Mouse (Mus musculus): ENCODE measurements around the gene Gsta3. TPM values are rescaled to one million over a fixed set of nuclear protein-coding genes. Genes with fewer than 3 reads are reported as not detected.
"Not testable (repeated sequence)": the region's sequence is repeated elsewhere in the genome, so short reads cannot be mapped to it uniquely, and the experiment has no call there.

The Gsta3 gene
- total RNA-seq, 2 experiments from 2014 or later: 0.62 to 0.83 TPM

GRCm38 (mm10) chr1:21253856-21254255, 13.5 kb downstream of the Gsta3 start:
- no peak for DNase-seq

GRCm38 (mm10) chr1:21255625-21256345, 15.4 kb downstream of the Gsta3 start:
- DNase-seq: no peak

GRCm38 (mm10) chr1:21256391-21256790, 16.0 kb downstream of the Gsta3 start:
- DNase-seq: no peak

GRCm38 (mm10) chr1:21256871-21257270, 16.5 kb downstream of the Gsta3 start:
- no peak for DNase-seq

- DNase-seq: not testable (repeated sequence)
Observed at GRCm38 (mm10) chr1:21259981-21260380, 19.6 kb downstream of the Gsta3 start.

GRCm38 (mm10) chr1:21262401-21262800, 22.0 kb downstream of the Gsta3 start:
- no peak for DNase-seq

GRCm38 (mm10) chr1:21263986-21264385, 23.6 kb downstream of the Gsta3 start:
- DNase-seq: no peak

- no peak for DNase-seq
Observed at GRCm38 (mm10) chr1:21264747-21265146, 24.4 kb downstream of the Gsta3 start.

- DNase-seq: no peak
Observed at GRCm38 (mm10) chr1:21266766-21267165, 26.4 kb downstream of the Gsta3 start.

- DNase-seq: not testable (repeated sequence)
Observed at GRCm38 (mm10) chr1:21267466-21267865, 27.1 kb downstream of the Gsta3 start.

GRCm38 (mm10) chr1:21271343-21272055, 31.1 kb downstream of the Gsta3 start:
- peak; percentile 88 for DNase-seq

- peak; percentile 31 for DNase-seq
Observed at GRCm38 (mm10) chr1:21272056-21272431, 31.7 kb downstream of the Gsta3 start.

GRCm38 (mm10) chr1:21273091-21273490, 32.7 kb downstream of the Gsta3 start:
- no peak for DNase-seq

- DNase-seq: peak; percentile 8
Observed at GRCm38 (mm10) chr1:21274437-21275040, 34.1 kb downstream of the Gsta3 start.

GRCm38 (mm10) chr1:21275366-21275765, 35.0 kb downstream of the Gsta3 start:
- not testable (repeated sequence) for DNase-seq

GRCm38 (mm10) chr1:21276158-21276557, 35.8 kb downstream of the Gsta3 start:
- not testable (repeated sequence) for DNase-seq

- no peak for DNase-seq
Observed at GRCm38 (mm10) chr1:21280306-21280705, 39.9 kb downstream of the Gsta3 start.

GRCm38 (mm10) chr1:21284644-21285043, 44.3 kb downstream of the Gsta3 start:
- DNase-seq: not testable (repeated sequence)

GRCm38 (mm10) chr1:21291394-21291793, 51.0 kb downstream of the Gsta3 start:
- no peak for DNase-seq

- no peak for DNase-seq
Observed at GRCm38 (mm10) chr1:21292590-21292989, 52.2 kb downstream of the Gsta3 start.

GRCm38 (mm10) chr1:21296169-21296568, 55.8 kb downstream of the Gsta3 start:
- no peak for DNase-seq

- DNase-seq: no peak
Observed at GRCm38 (mm10) chr1:21298114-21298513, 57.7 kb downstream of the Gsta3 start.

- DNase-seq: no peak
Observed at GRCm38 (mm10) chr1:21299826-21300225, 59.4 kb downstream of the Gsta3 start.

GRCm38 (mm10) chr1:21301686-21302085, 61.3 kb downstream of the Gsta3 start:
- DNase-seq: no peak

Data from heart, postnatal 4 days (tissue).